Mouse (Mus musculus): Measurements from ENCODE around the gene Rnase1. TPM values are rescaled to one million over a fixed set of nuclear protein-coding genes. Genes with fewer than 3 reads are reported as not detected.

The Rnase1 gene
- total RNA-seq, 2 experiments from 2014 or later: not detected

- no peak for DNase-seq
Observed at GRCm38 (mm10) chr14:51140342-51140741, 6.2 kb downstream of the Rnase1 start.

GRCm38 (mm10) chr14:51132372-51132771, 14.2 kb downstream of the Rnase1 start:
- no peak for DNase-seq

- no peak for DNase-seq
Observed at GRCm38 (mm10) chr14:51131086-51131815, 15.3 kb downstream of the Rnase1 start.

- DNase-seq: no peak
Observed at GRCm38 (mm10) chr14:51130315-51130940, 16.2 kb downstream of the Rnase1 start.

GRCm38 (mm10) chr14:51129624-51129975, 17.0 kb downstream of the Rnase1 start:
- DNase-seq: no peak

GRCm38 (mm10) chr14:51128775-51129623, 17.6 kb downstream of the Rnase1 start:
- DNase-seq: no peak

GRCm38 (mm10) chr14:51127648-51128258, 18.8 kb downstream of the Rnase1 start:
- DNase-seq: no peak

- DNase-seq: no peak
Observed at GRCm38 (mm10) chr14:51125684-51126083, 20.9 kb downstream of the Rnase1 start.

- no peak for DNase-seq
Observed at GRCm38 (mm10) chr14:51113916-51114560, 32.5 kb downstream of the Rnase1 start, which contains the start of gene Eddm3b. TSS of gene Eddm3b (plus strand) at chr14:51114426.

- no peak for DNase-seq
Observed at GRCm38 (mm10) chr14:51113476-51113875, 33.1 kb downstream of the Rnase1 start.

- DNase-seq: no peak
Observed at GRCm38 (mm10) chr14:51111966-51112365, 34.6 kb downstream of the Rnase1 start.

GRCm38 (mm10) chr14:51106449-51106967, 40.1 kb downstream of the Rnase1 start:
- DNase-seq: no peak

- DNase-seq: no peak
Observed at GRCm38 (mm10) chr14:51104366-51104765, 42.2 kb downstream of the Rnase1 start.

GRCm38 (mm10) chr14:51103217-51103616, 43.4 kb downstream of the Rnase1 start:
- peak; percentile 75 to 79 for DNase-seq

GRCm38 (mm10) chr14:51101284-51101683, 45.3 kb downstream of the Rnase1 start:
- no peak for DNase-seq

GRCm38 (mm10) chr14:51098921-51099320, 47.7 kb downstream of the Rnase1 start:
- DNase-seq: no peak

GRCm38 (mm10) chr14:51098300-51098699, 48.3 kb downstream of the Rnase1 start:
- peak; percentile 55 to 80 for DNase-seq

- no peak for DNase-seq
Observed at GRCm38 (mm10) chr14:51095736-51096524, 50.7 kb downstream of the Rnase1 start.

All from adrenal gland, postnatal 36 days (tissue).